Mouse (Mus musculus) thymus, postnatal 4 days (tissue): ENCODE results near the gene Fpr1.
A peak's percentile ranks its signal among the peaks of the same experiment; 100 is the strongest.
"Not testable (repeated sequence)": the region's sequence is repeated elsewhere in the genome, so short reads cannot be mapped to it uniquely, and the experiment has no call there.

Experiments used
- DNase-seq: peaks from one replicate; pipeline ENCODE4 v3.0.0; 2021

Fpr1 gene

DNA sequence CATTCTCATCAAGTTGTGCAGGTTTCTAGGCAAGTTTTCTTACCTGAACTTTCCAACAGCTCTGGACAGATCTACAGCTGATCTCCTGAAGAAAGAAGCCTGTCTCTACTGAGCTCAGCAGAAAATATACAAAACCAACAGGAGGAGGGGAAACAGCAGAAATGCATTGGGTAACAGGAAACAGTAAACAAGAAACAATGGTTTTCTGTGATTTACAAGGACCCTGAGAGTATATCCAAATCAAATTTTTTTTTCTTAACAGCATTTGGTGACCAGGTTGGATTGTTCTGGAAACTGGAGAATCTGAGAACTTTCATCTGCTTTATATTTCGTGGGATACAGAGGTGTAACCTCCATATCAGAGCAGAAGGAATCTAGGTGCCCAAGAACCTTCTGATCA, at the start of gene Fpr1:
Gene Fpr1, minus strand, starts transcription at position 101 of the 400 bp plus-strand sequence.
- no peak for DNase-seq

DNA sequence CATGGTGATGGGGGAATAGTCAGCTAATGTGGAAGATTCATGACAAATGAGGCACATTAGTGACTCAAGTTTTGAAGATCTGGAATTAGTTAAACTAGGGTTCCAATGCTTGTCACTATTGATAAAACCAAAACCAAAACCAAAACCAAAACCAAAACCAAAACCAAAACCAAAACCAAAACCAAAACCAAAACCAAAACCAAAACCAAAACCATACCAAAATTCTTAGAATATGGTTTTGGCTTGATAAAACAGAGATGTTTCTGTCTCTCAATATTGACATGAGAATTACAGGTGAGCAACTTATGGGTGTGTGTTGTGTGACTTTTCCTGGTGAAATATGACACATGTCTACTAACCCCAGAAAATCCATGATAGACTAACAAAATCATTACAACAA, 34.0 kb upstream of the Fpr1 start:
- DNase-seq, result no peak

DNA sequence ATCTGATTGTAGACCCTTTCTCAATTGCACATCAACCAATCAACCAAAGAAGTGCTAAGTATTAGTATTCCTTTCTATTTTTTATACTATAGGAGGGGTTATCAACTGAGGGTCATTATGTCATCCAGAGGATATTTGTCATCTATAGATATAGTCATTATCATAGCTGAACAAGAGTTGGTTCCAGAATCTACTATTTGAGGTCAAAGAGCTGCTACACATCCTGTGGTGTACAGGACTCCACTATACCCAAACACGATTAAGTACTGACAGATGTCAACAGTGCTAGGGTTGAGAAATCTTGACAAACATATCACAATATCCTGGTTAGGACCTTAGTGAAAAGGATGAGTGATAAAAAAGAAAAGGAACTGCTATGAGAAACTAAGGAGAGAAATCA, 33.6 kb upstream of the Fpr1 start:
- no peak for DNase-seq

DNA sequence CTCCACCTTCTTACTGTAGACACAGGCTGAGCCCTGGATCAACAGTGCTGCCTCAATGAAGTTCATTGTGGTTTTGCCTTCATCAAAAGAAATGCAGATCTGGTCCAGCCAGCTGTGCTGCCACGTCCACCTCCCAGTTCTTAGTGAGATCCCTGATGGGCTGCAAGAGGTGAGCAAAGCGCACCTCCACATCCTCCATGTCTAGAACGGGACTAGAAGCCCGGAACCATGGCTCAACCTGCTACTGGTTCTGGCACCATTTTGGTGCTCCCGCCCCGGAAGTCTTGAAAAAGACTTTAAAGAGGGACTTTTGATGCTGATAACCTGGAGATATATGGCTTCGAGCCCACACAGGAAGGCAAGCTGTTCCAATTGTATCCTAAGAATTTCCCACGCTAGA, 28.9 kb upstream of the Fpr1 start:
- not testable (repeated sequence) for DNase-seq

DNA sequence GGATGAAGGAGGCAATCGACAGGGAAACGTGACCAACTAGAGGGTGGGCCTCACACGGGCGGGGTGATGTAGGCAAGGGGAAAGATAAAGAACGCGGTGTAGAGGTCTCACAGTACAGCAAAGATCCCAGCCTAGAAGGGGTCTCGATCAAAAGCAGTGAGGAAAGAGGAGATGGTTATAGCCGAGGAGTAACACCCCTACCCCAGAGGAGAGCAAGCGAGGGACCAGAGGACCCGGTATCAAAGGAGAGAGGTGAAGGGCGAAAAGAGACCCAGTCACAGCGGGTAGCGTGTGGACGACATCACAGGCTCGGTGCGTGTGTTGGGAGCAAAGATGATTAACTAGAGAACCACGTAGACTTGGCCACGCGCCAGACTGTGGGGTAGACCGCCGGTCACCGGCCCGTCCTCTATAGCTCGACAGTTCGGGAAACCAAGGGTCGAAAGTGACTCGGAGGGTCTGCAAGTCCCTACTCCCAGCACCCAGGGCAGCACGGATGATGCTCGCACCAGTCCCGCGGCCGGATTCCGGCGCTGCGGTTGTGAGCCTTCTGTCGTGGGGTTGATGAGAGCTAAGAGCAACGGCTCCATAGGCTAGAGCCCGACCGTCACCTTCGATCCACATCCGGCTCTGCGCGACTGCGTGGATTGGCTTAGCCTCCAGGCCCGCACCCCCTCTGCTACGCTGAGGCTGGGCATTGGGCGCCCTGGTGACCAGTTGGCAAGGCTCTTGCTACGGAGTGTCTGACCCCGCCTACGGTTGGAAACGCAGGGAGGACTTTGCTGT, 26.1 kb upstream of the Fpr1 start:
- DNase-seq, result peak; percentile 25

DNA sequence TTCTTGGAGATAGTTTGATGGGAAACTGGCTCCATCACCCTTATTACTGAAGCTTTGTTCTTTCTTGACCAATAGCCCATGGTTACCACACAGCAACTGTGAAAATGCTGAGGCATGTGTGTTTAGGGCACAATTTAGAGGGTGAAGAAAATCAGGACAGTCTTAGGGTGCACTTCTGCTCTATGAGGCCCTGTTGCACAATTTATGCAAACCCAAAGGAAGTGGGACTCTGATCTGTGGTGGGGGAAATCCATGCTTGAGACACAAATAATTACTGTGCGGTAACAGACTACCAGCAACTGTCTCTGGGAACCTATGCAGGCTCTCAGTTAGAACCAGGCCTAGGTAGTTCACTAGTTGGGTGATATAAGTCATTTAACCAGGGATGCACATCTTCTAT, 17.0 kb upstream of the Fpr1 start:
- DNase-seq, result no peak

DNA sequence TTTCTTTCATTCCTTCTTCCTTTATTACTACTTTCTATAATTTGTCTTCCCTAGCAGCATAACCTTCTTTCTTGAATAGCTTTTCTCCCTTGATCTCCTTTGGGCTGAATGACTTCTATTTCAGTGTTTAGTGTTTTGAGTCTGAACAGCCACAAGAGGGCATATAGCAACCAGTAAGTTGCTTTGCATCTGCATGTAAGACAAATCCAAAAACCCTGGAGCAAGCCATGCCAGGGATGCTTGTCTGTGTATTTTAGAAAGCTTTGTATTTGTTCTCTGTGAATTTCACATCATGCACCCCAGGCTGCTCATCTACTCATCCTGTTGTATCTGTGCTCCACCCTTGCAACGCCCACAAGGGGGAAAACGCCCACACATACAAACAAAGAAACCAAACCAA, 15.5 kb upstream of the Fpr1 start:
- DNase-seq, result no peak

DNA sequence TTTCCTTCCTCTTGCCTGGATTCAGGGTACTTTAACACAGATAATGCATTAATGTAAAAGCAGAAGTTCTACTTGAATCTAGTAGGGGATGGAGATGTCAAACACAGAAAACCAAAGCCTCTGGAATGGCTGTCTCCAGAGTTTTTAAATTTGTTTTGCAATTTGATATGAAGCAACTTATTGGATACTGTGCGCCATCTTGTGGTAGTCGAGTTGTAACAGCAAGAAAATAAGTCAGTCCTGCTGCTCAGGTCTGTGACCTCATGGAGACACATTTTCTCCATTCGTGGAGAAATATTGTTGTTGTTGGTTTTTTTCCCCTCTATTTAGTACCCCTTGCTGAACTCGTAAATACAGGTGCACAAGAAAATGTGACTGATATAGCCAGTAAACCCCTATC, 12.3 kb upstream of the Fpr1 start:
- peak; percentile 29 for DNase-seq

DNA sequence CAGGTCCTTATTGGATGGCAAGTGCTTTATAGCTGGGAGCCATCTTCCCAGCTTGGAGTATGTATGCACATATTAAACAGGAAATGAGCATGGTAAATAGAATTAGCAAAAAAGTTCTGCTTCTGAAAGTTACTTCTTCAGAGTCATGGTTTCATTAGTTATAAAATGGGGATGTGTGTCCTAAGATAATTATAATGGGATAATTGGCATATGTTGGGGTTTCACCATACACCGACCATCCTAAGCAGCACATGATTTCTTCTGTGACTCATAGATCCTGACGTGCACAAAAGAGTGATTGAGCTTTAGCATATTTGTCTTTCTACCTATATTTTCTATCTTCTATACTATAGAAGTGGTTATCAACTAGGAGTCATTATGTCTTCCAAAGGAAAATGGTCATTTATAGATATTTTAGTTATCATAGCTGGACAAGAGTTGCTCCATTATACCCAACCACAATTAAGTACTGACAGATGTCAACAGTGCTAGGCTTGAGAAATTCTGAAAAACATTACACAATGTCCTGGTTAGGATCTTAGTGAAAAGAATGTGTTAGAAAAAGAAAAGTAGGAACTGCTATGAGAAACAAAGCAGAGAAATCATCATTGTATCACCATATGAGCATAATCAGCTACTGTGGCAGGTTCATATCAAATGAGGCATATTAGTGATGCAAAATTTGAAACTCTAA, 6.1 kb upstream of the Fpr1 start:
- no peak for DNase-seq

DNA sequence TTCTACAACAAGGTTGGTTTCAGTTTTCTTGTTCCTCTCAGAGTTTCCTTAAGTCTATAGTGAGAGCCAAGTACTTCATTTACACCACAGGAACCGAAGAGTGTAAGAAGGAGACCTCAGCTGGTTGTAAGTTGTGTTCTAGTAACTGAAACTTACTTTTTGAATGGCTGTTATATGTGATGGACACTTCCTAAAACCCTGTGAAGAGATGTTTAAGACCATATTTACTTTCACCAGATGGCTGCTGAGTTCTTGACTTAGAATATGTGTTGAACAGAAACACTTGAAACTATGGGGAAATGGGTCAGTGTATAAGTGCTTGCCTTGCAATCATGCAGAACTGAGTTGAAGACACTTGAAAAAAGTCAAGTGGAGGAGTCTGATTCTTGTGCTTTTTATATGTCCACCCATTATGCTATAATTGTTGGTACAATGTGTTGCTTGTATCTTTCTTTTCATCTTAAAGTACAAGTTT, 4.1 kb upstream of the Fpr1 start, which contains the start of the genes Fpr2 and Fpr3:
Gene Fpr2, plus strand, starts transcription at position 51 of the 475 bp plus-strand sequence.
Gene Fpr3, plus strand, starts transcription at position 79 of the 475 bp plus-strand sequence.
- no peak for DNase-seq

DNA sequence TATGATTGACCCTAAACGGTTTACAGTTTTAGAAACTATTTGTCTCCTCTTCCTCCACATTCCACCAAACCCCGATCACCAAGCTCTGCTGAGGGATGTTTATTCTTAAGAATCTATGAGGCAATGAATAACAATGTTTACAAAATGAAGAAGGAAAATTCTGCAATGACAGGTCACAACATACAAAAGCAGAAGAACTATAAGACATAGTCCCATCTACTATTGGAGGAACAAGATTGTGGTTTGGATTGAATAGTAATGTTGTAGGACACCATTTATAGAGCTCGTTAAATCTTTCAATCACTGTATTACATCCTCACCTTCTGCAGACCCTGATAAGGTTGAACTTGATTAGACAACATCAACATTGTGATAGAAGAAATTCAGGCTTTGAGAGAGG, 1.1 kb downstream of the Fpr1 start:
- no peak for DNase-seq

DNA sequence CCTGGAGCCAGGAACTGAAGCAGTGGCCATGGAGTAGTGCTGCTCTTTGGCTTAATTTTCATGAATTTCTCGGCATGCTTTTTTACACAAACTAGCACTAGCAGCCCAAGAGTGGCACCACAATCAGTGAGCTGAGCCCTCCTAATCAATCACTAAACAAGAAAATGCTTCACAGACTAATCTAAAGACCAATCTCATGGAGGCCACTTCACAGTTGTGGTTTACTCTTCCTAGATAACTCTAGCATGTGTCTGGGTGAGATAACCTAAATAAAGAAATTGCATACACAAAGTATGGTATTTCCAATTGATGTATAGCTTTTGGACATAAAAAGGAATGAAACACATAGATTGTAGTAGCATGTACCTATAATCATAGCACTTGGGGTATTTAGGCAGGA, 4.4 kb downstream of the Fpr1 start:
- DNase-seq, result no peak

DNA sequence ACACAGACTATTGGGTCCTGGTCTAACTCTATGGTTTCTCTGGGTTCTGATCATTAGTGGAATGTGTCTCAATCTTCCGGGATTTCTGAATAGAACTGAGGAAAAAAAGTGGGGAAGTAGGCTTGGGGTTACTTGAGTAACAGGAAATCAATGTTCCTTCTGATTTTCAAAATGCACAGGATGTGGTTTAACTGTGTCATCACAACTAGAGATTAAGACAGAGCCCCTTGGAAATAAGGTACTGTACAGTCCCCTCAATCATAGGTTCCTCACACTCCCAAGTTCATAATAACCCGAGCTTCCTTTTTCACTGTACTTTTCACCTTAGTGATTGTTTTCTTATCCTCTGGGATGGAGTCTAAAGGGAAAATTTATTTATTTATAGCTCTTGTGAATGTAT, 12.0 kb downstream of the Fpr1 start:
- DNase-seq, result no peak

DNA sequence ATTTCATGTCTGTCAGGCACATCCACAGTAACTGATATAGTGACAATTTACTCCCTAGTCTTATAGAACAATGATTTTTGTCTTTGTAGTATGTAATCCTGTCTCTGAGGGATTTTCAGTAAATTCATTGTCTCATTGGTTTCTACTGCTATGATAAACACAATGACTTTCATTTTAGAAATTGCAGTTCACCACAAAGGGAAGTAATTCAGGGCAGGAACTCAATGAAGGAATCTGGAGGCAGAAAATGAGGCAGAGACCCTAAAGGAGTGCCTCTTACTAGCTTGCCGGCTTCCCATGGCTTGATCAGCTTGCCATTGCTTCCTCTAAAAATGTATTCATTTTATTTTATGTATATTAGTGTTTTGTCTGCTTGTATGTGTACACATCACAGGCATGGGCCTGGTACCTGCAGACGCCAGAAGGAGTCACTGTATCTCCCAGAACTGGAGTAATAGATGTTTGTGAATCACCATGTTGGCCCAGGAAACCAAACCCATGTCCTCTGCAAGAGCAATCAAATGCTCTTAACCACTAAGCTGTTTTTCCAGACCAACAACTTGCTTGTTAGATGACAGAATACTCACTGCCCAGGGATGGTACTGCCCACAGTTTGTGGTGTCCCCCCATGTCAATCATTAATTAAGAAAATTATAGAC, 12.7 kb downstream of the Fpr1 start:
- DNase-seq, result no peak

DNA sequence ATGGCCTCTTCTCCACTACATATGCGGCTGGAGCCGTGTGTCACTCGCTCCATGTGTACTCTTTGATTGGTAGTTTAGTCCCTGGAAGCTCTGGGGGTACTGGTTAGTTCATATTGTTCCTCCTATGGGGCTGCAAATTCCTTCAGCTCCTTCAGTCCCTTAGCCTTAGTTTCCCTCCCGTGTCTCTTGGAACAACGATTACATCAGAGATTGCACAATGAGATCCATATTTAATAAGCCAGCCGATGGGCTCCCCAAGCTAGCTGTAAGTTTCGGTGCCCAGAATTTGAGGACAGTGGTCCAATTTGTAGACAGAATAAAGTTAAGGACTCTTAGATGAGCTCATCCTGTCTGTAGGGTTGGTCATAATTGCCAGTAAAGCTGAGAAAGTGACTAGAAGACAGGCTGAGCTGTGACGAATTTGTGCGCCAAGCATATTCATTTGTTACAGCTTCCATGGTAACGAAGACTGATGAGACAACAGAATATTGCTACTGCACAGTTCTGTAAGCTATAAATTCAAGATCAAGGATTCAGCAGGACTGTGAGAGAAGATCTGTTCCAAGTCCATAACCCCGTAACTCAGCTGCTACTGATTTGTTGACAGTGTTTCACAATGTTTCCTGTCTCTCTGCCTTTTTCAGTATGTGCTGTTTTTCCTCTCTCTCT, 16.8 kb downstream of the Fpr1 start:
- no peak for DNase-seq

DNA sequence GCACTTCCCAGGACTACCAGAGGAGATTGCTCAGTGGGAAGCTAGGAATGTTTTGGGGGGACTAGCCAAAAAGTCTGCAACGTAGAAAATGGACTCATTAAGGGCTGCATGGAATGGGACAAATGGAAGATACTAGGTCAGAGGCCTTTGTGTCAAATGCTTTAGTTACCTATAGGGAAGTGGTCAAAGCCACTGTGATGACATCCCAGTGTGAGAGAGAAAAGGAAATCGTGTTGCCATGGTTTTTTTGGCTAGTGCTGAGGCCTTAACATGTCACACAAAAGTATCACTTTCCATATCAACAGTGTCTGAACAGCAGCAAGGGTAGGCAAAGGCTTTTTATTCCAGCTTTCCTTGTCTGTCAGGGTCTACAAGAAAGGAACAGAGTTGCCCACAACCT, 18.6 kb downstream of the Fpr1 start:
- DNase-seq, result no peak

DNA sequence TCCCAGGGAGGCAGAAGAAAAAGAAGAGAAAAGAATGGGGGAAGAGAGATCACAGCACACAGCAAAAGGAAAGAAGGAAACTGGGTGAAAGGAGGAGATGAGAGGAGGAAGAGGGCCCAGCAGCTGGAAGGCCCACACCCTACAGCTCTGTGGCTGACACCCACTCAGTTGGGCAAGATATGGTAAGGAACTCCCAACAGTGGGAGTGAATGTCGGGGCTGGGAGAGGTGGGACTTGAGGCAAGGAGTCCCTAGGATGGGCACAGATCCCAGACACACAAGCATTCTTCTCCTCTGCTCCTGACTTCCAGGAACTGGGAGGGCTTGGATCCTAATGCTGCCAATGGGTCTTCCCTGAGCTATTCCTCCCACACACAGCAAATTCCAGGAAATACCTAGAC, 21.4 kb downstream of the Fpr1 start:
- DNase-seq, result no peak

DNA sequence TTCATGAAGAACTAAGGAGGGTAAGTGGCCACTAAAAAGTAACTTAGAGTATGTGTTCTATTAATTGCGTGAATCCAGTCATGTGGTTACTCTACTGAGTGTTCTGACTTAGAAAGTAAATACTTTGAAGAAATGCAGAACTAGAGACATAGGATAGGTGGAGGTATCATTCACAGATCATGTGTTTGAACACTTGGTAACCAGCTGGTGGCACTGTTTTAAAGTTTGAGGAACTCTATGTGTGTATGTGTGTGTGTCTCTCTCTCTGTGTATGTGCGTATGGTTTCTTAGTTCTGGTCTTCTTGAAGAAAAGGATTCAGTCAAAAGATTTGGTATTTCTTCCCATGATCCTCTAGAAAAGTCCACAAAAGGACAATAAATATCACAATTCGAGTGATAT, 23.6 kb downstream of the Fpr1 start:
- no peak for DNase-seq

DNA sequence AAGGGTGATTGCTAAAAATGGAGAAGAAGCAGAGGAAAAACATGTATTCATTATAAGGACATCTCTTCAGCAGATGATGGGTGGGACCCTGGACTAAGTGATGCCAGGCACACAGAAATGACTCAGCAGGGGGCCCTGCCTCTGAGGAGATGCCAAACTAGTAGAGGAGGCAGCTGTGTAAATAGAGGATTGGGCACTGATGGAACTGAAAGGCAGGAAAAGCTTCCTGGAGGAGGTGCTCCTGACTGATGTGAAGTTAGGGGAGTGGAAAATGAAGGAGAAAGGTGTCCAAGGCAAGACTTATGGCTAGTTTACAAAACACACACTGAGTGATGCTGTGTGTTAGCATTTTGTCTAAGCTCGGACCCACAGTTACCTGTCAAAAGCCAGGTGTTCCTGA, 26.3 kb downstream of the Fpr1 start:
- DNase-seq, result no peak

DNA sequence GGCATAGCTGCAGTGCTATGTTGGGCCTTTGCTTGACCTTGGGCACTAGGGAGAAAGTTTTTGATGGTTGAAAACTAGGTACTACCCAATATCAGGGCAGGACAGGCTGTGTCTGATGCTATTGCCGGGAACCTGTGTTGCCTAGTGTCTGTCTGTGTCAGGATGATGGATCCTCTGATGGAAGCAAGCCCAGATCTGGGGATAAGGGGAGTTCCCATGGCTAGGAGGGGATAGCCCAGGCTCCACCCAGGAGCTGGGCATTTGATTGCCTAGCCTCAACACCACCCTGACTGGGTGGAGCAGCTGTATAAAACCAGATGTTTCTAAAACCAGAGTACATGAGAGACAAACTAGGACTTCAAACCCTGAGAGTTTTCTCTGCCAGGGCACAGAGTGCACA, 27.1 kb downstream of the Fpr1 start:
- no peak for DNase-seq

DNA sequence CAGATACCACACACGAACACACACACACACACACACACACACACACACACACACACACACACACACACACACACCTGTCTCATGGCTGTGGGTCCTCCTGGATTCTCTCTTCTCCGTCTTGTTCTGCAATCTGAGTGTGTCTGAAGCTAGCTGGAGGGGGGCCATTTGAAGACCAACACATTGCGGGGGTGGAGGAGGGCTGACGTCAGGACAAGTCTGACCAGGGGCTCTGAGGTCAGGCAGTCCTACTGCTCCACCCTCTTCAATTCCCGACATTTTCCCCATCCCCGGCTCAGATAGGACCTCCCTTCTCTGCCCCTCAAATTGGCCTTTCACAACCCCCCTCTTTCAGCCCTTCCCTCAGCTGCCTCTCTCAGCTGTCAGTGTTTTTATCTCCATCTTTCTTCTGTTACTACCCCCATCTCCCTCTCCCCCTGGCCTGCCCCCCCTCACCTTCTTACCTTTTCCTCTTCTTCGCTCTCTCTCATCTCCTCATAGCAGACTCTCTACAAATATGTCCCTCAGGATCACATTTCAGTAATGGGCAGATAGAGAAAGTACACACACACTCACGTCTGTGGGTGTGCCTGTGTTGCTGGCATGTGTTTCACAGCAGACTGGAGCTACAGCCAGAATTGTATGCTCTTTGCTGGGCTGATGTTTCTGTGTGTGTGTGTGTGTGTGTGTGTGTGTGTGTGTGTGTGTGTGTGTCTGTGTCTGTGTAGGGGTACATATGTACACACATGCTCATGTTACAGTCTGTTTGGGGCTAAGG, 28.5 kb downstream of the Fpr1 start, which contains the start of gene Has1:
Gene Has1, minus strand, starts transcription at position 142 of the 775 bp plus-strand sequence.
- no peak for DNase-seq
